Mouse (Mus musculus) forebrain, embryonic 10.5 days (tissue): ENCODE data around the gene Lyrm2. TPM values are rescaled to one million over a fixed set of nuclear protein-coding genes. Genes with fewer than 3 reads are reported as not detected.

Source experiments
- DNase-seq: peaks from one replicate; pipeline ENCODE4 v3.0.0-alpha.2; 2017; ENCODE audit warnings: low spot score; ENCODE audit errors: extremely low spot score
- H3K27ac ChIP-seq: fragments of 300-500 bp; sonication (generic); 2 replicates; pipeline ENCODE4 v1.5.1; 2016; ENCODE audit warnings: mild to moderate bottlenecking
- H3K27me3 ChIP-seq: fragments of 300-500 bp; sonication (generic); 2 replicates; pipeline ENCODE4 v1.6.1; 2016; ENCODE audit warnings: mild to moderate bottlenecking; ENCODE audit not compliant: poor library complexity, severe bottlenecking
- H3K36me3 ChIP-seq: fragments of 300-500 bp; sonication (generic); replicated peaks from 2 replicates; pipeline ENCODE4 v1.6.1; 2016; ENCODE audit warnings: mild to moderate bottlenecking, moderate library complexity
- H3K4me1 ChIP-seq: fragments of 300-500 bp; sonication (generic); 2 replicates; pipeline ENCODE4 v1.6.1; 2016
- H3K4me3 ChIP-seq: fragments of 300-500 bp; sonication (generic); 2 replicates; pipeline ENCODE4 v1.5.1; 2016; ENCODE audit warnings: mild to moderate bottlenecking, moderate library complexity
- H3K9me3 ChIP-seq: fragments of 300-500 bp; sonication (generic); 2 replicates; pipeline ENCODE4 v1.6.1; 2016; ENCODE audit warnings: mild to moderate bottlenecking, moderate library complexity
- WGBS: fragments of 180-500 bp; shearing (Covaris S2); methylation state at CpG from one replicate; pipeline ENCODE4 v1.1.7; 2016; 5-methylcytosine and 5-hydroxymethylcytosine counted together
- polyA plus RNA-seq: library from polyadenylated mRNA; unstranded; fragments of >200 nt; fragmentation: Nextera tagmentation; extraction: Ambion mirVana; gene quantifications from 2 replicates; pipeline ENCODE4 v1.2.1, GENCODE M21; 2016

Lyrm2 gene
- polyA plus RNA-seq, 1 experiment from 2014 or later: 110 TPM

DNA sequence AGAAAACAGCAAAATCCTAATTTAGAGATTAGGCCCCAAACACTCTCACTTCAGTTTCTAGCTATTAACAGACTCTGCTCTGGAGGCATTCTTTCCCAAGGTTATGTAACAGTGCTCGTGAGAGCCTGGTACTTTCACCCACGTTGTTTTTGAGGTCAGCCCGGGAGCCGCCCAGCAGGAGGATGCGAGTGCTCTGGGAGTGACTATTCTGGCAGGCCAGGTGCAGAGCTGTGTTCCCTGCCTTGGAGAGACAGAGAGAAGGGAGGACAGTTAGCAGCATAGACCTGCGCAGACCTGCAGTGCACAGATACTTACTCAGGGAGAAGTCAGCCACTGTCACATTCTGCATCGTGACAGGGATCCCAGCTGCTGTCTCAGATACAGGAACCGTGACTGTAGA, 24.2 kb downstream of the Lyrm2 start:
- DNase-seq: no peak
- H3K4me3 ChIP-seq: no peak overlapping the region
- H3K9me3 ChIP-seq: no peaks in the 10 kb centered on the region

GRCm38 (mm10) chr4:32826925-32827324, 26.9 kb downstream of the Lyrm2 start:
- H3K27me3 ChIP-seq: no peaks in the 10 kb centered on the region
- H3K4me3 ChIP-seq: no peak overlapping the region
- H3K4me1 ChIP-seq: peaks cover 18% of the 10 kb centered on the region
- 68% methylated on average over 7 of the region's 7 CpGs for WGBS
- no peak for DNase-seq
- H3K36me3 ChIP-seq: peaks cover 3% of the 10 kb centered on the region
- no peaks in the 10 kb centered on the region for H3K9me3 ChIP-seq
- H3K27ac ChIP-seq: no peak overlapping the region

More for the DNA sequence above, 24.2 kb downstream of the Lyrm2 start:
- Histone ChIP-seq H3K27me3 (no peaks in the 10 kb centered on the region), H3K27ac (no peak overlapping the region), H3K4me1 (peaks cover 14% of the 10 kb centered on the region), H3K36me3 (peaks cover 14% of the 10 kb centered on the region)
- WGBS: 74% methylated on average over 8 of the region's 8 CpGs

DNA sequence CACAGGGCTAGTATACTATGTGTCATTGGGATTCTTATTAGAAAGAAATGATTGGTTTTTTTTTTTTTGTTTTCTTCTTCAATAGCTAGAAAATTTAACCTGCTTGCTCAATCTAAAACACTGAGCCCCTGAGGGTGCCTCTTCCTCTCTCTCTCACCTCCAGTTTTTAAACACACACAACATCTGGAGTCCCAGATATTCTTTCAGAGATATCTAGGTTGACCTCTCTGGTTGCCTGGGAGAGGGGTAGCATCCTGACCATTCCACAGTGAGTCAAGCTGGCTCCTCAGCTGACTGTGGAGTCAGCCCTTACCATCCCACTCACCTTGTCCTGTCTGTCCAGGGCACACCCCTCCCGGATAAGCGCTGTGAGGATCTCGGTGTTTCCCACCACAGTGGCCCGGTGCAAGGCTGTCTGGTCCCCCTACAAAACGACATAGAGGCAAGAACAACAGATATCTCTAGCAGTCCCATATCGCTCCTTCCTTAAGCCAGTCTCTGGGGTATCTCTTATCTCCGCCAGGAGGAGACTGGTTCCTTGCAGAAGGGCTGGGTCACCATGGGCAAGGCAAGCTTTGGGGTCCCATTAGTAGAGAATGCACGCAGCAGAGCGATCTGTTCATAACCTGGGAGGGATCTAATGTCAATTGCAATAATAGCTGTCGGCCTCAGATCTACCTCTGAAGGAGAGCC, 28.5 kb downstream of the Lyrm2 start:
- DNase-seq: no peak
- H3K4me3 ChIP-seq: no peak overlapping the region
- H3K9me3 ChIP-seq: no peaks in the 10 kb centered on the region
- H3K27me3 ChIP-seq: no peaks in the 10 kb centered on the region
- WGBS: 91% methylated on average over 10 of the region's 10 CpGs
- peaks cover 20% of the 10 kb centered on the region for H3K4me1 ChIP-seq
- H3K36me3 ChIP-seq: no peaks in the 10 kb centered on the region
- H3K27ac ChIP-seq: no peak overlapping the region

- no peaks in the 10 kb centered on the region for H3K9me3 ChIP-seq
- no peak overlapping the region for H3K27ac ChIP-seq
- peaks cover 26% of the 10 kb centered on the region for H3K4me1 ChIP-seq
- no peaks in the 10 kb centered on the region for H3K36me3 ChIP-seq
- no peak for DNase-seq
- WGBS: 65% methylated on average over 10 of the region's 10 CpGs
- H3K4me3 ChIP-seq: no peak overlapping the region
- H3K27me3 ChIP-seq: no peaks in the 10 kb centered on the region
Observed at GRCm38 (mm10) chr4:32829316-32829715, 29.3 kb downstream of the Lyrm2 start.

- Histone ChIP-seq H3K9me3 (no peaks in the 10 kb centered on the region), H3K4me1 (peaks cover 20% of the 10 kb centered on the region), H3K27ac (peak overlapping the region; percentile 59; the same call in 1 of the 2 replicates), H3K36me3 (no peaks in the 10 kb centered on the region), H3K27me3 (no peaks in the 10 kb centered on the region), H3K4me3 (peak overlapping the region; percentile 47)
- WGBS: 51% methylated on average over 17 of the region's 17 CpGs
- DNase-seq: no peak
Observed at GRCm38 (mm10) chr4:32833494-32834282, 33.6 kb downstream of the Lyrm2 start.

DNA sequence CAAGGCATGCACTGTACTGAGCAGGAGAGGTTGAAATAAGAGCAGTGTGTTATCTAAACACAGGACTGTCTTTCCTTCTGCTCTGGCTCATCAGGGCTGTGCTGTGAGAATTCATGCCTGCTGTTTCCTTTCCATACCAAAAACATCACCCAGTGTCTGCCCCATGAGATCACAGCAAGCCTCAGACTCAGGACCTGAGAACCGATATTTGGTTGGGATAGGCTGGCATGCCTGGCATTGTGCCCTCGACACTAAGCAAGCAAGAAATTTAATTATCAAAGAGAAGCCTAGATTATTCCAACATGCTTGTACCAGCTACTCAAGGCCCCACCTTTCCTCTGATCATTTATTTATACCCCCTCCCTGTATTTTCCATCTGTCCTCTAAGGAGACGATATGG, 34.5 kb downstream of the Lyrm2 start:
- no peak for DNase-seq

DNA sequence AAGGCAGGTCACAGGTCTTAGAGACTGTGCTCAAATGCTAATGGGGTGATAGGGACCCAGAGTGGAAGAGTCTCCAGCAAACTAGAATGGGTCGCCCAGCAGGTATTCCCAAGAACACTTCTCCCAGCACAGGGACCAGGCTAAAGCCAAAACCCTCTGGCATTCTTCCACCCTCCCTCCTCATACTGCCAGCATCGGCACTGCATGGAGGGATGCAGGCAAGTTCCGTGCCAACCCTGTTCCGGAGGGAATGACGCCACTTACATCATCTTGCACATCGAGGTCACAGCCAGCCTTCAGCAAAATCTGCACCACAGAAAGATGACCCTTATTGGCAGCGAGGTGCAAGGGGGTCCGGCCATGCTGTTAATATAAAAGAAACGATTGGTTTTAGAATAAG, 36.0 kb downstream of the Lyrm2 start:
- Histone ChIP-seq H3K9me3 (peaks cover 3% of the 10 kb centered on the region; the same call in 1 of the 2 replicates), H3K27me3 (no peaks in the 10 kb centered on the region), H3K4me1 (peaks cover 10% of the 10 kb centered on the region; the same call in 1 of the 2 replicates), H3K4me3 (no peak overlapping the region), H3K36me3 (no peaks in the 10 kb centered on the region), H3K27ac (no peak overlapping the region)
- no peak for DNase-seq
- WGBS: 89% methylated on average over 9 of the region's 9 CpGs

More for the DNA sequence above, 34.5 kb downstream of the Lyrm2 start:
- 89% methylated on average over 3 of the region's 3 CpGs for WGBS
- Histone ChIP-seq H3K27ac (no peak overlapping the region), H3K4me3 (peak overlapping the region; percentile 47; the same call in 1 of the 2 replicates), H3K4me1 (peaks cover 11% of the 10 kb centered on the region), H3K27me3 (no peaks in the 10 kb centered on the region), H3K36me3 (no peaks in the 10 kb centered on the region), H3K9me3 (peaks cover 2% of the 10 kb centered on the region; the same call in 1 of the 2 replicates)

GRCm38 (mm10) chr4:32838401-32838800, 38.3 kb downstream of the Lyrm2 start:
- Histone ChIP-seq H3K27ac (no peak overlapping the region), H3K4me1 (peaks cover 9% of the 10 kb centered on the region; the same call in 1 of the 2 replicates), H3K9me3 (peaks cover 3% of the 10 kb centered on the region; the same call in 1 of the 2 replicates), H3K36me3 (no peaks in the 10 kb centered on the region), H3K4me3 (no peak overlapping the region), H3K27me3 (no peaks in the 10 kb centered on the region)
- DNase-seq: no peak
- 88% methylated on average over 3 of the region's 3 CpGs for WGBS

Other genes starting within 250 kb of the Lyrm2 start
- not detected in 2 replicates for gene Gja10, start 197.5 kb upstream of the Lyrm2 start, polyA plus RNA-seq
- gene Casp8ap2, start 184.8 kb upstream of the Lyrm2 start, polyA plus RNA-seq: 82.0 and 82.3 TPM in 2 replicates
- 20.4 and 21.9 TPM in 2 replicates for gene Mdn1, start 143.1 kb upstream of the Lyrm2 start, polyA plus RNA-seq
- 11.9 and 12.4 TPM in 2 replicates for gene Ankrd6, start 150.6 kb downstream of the Lyrm2 start, polyA plus RNA-seq
- gene Rragd, start 182.8 kb downstream of the Lyrm2 start, polyA plus RNA-seq: 25.6 and 26.9 TPM in 2 replicates
- gene Ube2j1, start 231.2 kb downstream of the Lyrm2 start, polyA plus RNA-seq: 46.1 and 46.8 TPM in 2 replicates